Mouse (Mus musculus) ES-Bruce4 (cell line): ENCODE results near the gene 4933416C03Rik. TPM values are rescaled to one million over a fixed set of nuclear protein-coding genes. Genes with fewer than 3 reads are reported as not detected.

Experiments
- H3K27ac ChIP-seq: 2 replicates; pipeline ENCODE4 v1.5.1; 2012; ENCODE audit warnings: low read length, inconsistent platforms; ENCODE audit not compliant: insufficient read depth
- H3K27me3 ChIP-seq: 2 replicates; pipeline ENCODE4 v1.6.1; 2012; ENCODE audit warnings: mild to moderate bottlenecking, low read length, inconsistent platforms; ENCODE audit not compliant: control insufficient read depth, poor library complexity, insufficient read depth, severe bottlenecking
- H3K36me3 ChIP-seq: 2 replicates; pipeline ENCODE4 v1.6.1; 2012; ENCODE audit warnings: inconsistent platforms, mild to moderate bottlenecking, low read length, moderate library complexity; ENCODE audit not compliant: control insufficient read depth, poor library complexity, insufficient read depth, severe bottlenecking
- H3K4me1 ChIP-seq: one replicate; pipeline ENCODE4 v1.8.1; 2011; ENCODE audit warnings: low read length; ENCODE audit not compliant: control insufficient read depth, insufficient read depth
- H3K4me3 ChIP-seq: 2 replicates; pipeline ENCODE4 v1.5.1; 2011; ENCODE audit warnings: low read depth, mild to moderate bottlenecking, low read length
- H3K9ac ChIP-seq: 2 replicates; pipeline ENCODE4 v1.6.1; 2012; ENCODE audit warnings: low read depth, mild to moderate bottlenecking, inconsistent platforms; ENCODE audit not compliant: poor library complexity, severe bottlenecking
- H3K9me3 ChIP-seq: replicated peaks from 2 replicates; pipeline ENCODE4 v1.6.1; 2012; ENCODE audit warnings: mild to moderate bottlenecking, low read length, inconsistent platforms; ENCODE audit not compliant: control insufficient read depth, poor library complexity, insufficient read depth, severe bottlenecking
- CTCF ChIP-seq: IDR thresholded peaks from one replicate; pipeline ENCODE4 v1.8.1; 2011; ENCODE audit warnings: low read depth, low read length
- EP300 ChIP-seq: IDR thresholded peaks from 2 replicates; pipeline ENCODE4 v1.6.1; 2011; ENCODE audit warnings: low read depth, low read length; ENCODE audit not compliant: insufficient read depth
- POLR2A ChIP-seq: IDR thresholded peaks from one replicate; pipeline ENCODE4 v1.8.1; 2011; ENCODE audit warnings: low read length; ENCODE audit not compliant: insufficient read depth
- polyA plus RNA-seq: library from polyadenylated mRNA; stranded (reverse); fragments of >200 nt; gene quantifications from 2 replicates; pipeline ENCODE4 v1.2.4, GENCODE M21; 2011; ENCODE audit warnings: low read depth; ENCODE audit not compliant: missing spikeins, insufficient read depth, insufficient read length

The 4933416C03Rik gene
- polyA plus RNA-seq, 1 experiment, result not detected

DNA sequence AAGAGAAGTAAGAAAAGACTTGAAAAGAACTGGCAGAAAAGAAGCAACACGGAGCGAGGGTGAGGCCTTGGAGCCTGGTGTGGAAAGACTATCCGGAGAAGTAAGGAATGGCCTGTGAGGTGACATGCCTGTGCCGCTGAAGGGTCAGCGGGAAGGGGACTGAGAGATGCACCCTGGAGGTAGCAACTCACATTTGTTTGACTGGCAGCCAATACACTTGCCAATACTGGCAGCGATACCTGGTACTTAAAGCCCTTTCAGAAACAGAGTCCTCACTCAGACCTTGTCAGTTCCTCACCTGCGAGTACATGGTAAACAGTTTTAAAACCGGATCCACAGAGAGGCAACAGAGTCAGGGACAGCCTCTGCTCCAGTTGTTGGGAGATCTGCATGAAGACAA, 26.5 kb upstream of the 4933416C03Rik start:
- Histone ChIP-seq H3K9ac (no peak overlapping the region), H3K4me3 (no peak overlapping the region), H3K36me3 (no peaks in the 10 kb centered on the region), H3K9me3 (no peaks in the 10 kb centered on the region), H3K27ac (no peak overlapping the region), H3K27me3 (no peaks in the 10 kb centered on the region), H3K4me1 (no peaks in the 10 kb centered on the region)
- TF ChIP-seq CTCF (no peak), EP300 (no peak), POLR2A (no peak)

DNA sequence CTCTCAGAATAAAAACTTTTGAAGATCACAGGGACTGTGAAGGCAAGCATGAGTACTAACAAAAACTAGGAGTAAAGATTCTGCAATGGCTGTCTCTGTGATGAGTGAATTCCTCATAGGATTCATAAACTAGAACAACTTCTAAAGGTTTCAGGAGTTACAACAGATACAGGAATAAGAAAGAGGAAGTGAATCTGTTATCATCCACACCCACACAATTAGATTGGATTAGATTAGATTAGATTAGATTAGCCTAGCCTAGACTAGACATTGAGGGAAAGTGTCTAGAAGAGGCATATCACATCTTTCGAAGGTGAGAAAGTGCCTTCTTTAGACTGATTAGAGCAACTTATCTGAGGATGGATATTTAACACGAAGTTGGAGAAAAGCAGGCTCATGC, 21.5 kb upstream of the 4933416C03Rik start:
- Histone ChIP-seq H3K4me1 (no peaks in the 10 kb centered on the region), H3K27ac (no peak overlapping the region), H3K27me3 (no peaks in the 10 kb centered on the region), H3K9me3 (no peaks in the 10 kb centered on the region), H3K9ac (no peak overlapping the region), H3K4me3 (no peak overlapping the region), H3K36me3 (no peaks in the 10 kb centered on the region)
- no peak for TF ChIP-seq CTCF
- no peak for TF ChIP-seq EP300
- no peak for TF ChIP-seq POLR2A

DNA sequence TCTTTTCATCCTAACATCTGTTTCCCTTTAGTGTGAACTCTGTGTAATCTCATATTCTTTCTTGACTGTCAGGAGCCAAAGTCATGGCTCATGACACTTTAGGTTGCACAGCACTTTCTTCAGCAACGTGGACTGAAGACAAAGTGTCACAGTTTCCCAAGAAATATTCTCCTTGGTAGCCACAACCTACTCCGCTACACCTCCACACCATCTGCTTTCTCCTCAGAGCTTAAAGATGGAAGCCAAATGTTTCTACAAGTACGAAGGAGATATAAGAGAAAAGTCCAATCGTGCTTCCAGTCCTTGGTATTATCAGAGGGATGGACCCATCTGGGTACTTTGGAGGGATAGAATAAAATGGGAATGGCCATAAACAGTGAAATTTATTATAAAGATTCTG, 18.5 kb upstream of the 4933416C03Rik start:
- Histone ChIP-seq H3K4me3 (no peak overlapping the region), H3K9ac (no peak overlapping the region), H3K27ac (no peak overlapping the region), H3K27me3 (no peaks in the 10 kb centered on the region), H3K36me3 (no peaks in the 10 kb centered on the region), H3K9me3 (no peaks in the 10 kb centered on the region), H3K4me1 (no peaks in the 10 kb centered on the region)
- TF ChIP-seq EP300 (no peak), CTCF (no peak), POLR2A (no peak)

DNA sequence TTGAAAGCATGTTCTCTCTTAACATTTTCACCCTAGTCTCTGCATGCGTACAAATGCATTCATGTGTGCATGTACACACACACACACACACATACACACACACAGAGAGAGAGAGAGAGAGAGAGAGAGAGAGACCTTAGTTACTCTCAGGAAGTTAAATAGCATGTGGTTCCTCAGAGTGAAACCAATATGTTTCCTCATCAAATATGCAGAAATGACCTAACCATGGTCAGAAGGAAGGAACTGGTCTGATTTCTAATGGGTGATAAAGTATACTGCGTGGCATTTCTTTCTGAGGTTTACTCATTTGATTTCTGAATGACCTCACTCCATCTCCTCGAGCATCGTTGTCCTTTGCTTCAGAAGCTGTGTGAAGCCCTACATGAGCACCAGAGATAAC, 17.5 kb upstream of the 4933416C03Rik start:
- no peaks in the 10 kb centered on the region for H3K9me3 ChIP-seq
- no peak for TF ChIP-seq CTCF
- TF ChIP-seq POLR2A, result no peak
- TF ChIP-seq EP300, result no peak
- no peak overlapping the region for H3K27ac ChIP-seq
- H3K4me3 ChIP-seq, result no peak overlapping the region
- H3K9ac ChIP-seq, result no peak overlapping the region
- H3K27me3 ChIP-seq, result no peaks in the 10 kb centered on the region
- no peaks in the 10 kb centered on the region for H3K36me3 ChIP-seq
- H3K4me1 ChIP-seq, result no peaks in the 10 kb centered on the region

DNA sequence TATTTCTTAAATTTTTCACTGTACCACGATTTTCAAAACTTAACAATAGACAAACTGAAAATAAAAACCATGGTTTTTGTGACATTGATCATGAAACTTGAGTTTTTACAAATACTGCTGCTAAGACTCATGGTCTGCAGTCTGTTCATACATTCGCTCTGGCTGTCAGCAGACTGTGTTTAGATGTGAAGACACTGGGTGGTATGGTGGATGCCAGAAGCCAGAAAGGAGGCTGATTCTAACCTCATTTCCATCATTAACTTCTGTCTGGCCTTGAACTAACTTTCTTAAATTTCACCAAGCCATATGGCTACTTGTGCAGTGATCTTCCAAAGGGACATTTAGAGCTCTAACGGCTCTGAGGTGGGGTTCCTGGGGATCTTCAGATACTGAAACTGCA, 16.7 kb upstream of the 4933416C03Rik start:
- Histone ChIP-seq H3K27ac (no peak overlapping the region), H3K4me3 (no peak overlapping the region), H3K9ac (no peak overlapping the region), H3K4me1 (no peaks in the 10 kb centered on the region), H3K27me3 (no peaks in the 10 kb centered on the region), H3K36me3 (no peaks in the 10 kb centered on the region), H3K9me3 (no peaks in the 10 kb centered on the region)
- TF ChIP-seq POLR2A (no peak), CTCF (no peak), EP300 (no peak)

DNA sequence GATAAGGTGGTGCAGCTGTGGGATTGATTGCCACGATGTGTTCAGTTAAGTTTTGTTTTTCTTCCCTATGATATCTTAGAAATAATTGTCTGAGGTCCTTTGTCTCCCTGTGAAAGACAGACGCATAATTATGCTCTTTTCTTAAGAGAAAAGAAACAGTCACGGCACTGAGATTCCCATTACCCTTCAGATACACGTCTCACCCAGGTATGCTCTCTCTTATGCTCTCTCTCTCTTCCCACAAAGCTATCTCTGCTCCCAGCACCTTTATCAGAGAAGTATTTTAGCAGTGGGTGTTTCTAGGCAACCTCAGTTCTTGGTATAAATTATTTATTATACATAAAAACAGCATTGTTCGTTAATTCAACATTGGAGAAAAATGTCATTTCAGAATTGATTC, 11.6 kb upstream of the 4933416C03Rik start:
- H3K27me3 ChIP-seq, result no peaks in the 10 kb centered on the region
- H3K27ac ChIP-seq, result no peak overlapping the region
- H3K36me3 ChIP-seq, result no peaks in the 10 kb centered on the region

More for the DNA sequence above, 11.6 kb upstream of the 4933416C03Rik start:
- no peak overlapping the region for H3K4me3 ChIP-seq
- H3K9ac ChIP-seq, result no peak overlapping the region
- no peaks in the 10 kb centered on the region for H3K4me1 ChIP-seq
- H3K9me3 ChIP-seq, result no peaks in the 10 kb centered on the region
- TF ChIP-seq EP300 (no peak), POLR2A (no peak), CTCF (no peak)
